Mouse (Mus musculus): ENCODE data around the gene Prickle1. TPM values are rescaled to one million over a fixed set of nuclear protein-coding genes. Genes with fewer than 3 reads are reported as not detected.
A peak's percentile ranks its signal among the peaks of the same experiment; 100 is the strongest.

Prickle1 gene
- polyA plus RNA-seq, 1 experiment from 2014 or later = 42.0 TPM

DNA sequence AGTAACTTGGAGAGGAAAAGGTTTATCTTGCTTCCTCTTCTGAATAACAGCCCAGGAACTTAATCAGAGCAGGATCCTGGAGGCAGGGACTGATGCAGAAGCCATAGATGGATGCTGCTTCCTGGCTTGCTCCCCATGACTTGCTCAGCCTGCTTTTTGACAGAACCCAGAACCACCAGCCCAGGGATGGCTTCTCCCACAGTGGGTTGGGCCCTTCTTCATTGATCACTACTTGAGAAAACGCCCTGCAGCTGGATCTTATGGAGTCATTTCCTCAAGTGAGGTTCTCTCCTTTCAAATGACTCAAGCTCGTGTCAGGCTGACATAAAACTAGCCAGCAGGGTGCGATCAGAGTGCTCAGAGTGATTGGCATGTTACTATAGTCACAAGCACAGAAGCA lies 19.3 kb upstream of the Prickle1 start:
- no peak overlapping the region for H3K9ac ChIP-seq
- no peak for ATAC-seq (ENCODE audit: insufficient number of reproducible peaks, low FRiP score, low TSS enrichment, low read depth)
- H3K4me3 ChIP-seq = no peak overlapping the region
- H3K27ac ChIP-seq = no peak overlapping the region
- H3K4me1 ChIP-seq = peaks cover 32% of the 10 kb centered on the region
- H3K27me3 ChIP-seq = no peaks in the 10 kb centered on the region
- H3K36me3 ChIP-seq = no peaks in the 10 kb centered on the region
- H3K9me3 ChIP-seq = 0 out of 2 replicates have a peak, but pooled peaks cover 2% of the 10 kb centered on the region
- WGBS = 77% methylated on average over 3 of the region's 3 CpGs
- no peak overlapping the region for H3K4me2 ChIP-seq

DNA sequence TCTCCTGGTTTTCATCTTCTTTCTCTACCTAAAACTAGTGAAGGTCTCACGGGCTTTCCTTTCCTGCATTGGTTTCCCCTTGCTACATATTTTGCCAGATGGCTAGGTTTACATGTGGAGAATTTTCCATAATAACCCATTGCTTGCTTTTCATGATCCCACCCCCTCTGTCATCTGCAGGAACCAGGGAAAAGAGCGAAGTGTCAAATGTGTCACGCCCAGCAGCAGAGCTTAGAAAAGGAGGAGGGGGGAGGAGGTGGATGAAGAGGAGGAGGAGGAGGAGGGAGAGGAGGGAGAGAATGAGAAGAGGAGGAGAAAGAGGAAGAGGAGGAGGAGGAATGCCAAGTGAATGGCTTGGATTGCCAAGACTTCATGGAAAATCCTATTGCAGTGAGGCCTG lies 17.9 kb upstream of the Prickle1 start:
- H3K4me2 ChIP-seq = no peak overlapping the region
- no peak overlapping the region for H3K9ac ChIP-seq
- peaks cover 23% of the 10 kb centered on the region for H3K4me1 ChIP-seq
- no peak overlapping the region for H3K4me3 ChIP-seq
- H3K36me3 ChIP-seq = no peaks in the 10 kb centered on the region
- 32% methylated on average over 3 of the region's 3 CpGs for WGBS
- no peaks in the 10 kb centered on the region for H3K27me3 ChIP-seq
- ATAC-seq (ENCODE audit: insufficient number of reproducible peaks, low FRiP score, low TSS enrichment, low read depth) = no peak
- 0 out of 2 replicates have a peak, but pooled peaks cover 2% of the 10 kb centered on the region for H3K9me3 ChIP-seq
- no peak overlapping the region for H3K27ac ChIP-seq

DNA sequence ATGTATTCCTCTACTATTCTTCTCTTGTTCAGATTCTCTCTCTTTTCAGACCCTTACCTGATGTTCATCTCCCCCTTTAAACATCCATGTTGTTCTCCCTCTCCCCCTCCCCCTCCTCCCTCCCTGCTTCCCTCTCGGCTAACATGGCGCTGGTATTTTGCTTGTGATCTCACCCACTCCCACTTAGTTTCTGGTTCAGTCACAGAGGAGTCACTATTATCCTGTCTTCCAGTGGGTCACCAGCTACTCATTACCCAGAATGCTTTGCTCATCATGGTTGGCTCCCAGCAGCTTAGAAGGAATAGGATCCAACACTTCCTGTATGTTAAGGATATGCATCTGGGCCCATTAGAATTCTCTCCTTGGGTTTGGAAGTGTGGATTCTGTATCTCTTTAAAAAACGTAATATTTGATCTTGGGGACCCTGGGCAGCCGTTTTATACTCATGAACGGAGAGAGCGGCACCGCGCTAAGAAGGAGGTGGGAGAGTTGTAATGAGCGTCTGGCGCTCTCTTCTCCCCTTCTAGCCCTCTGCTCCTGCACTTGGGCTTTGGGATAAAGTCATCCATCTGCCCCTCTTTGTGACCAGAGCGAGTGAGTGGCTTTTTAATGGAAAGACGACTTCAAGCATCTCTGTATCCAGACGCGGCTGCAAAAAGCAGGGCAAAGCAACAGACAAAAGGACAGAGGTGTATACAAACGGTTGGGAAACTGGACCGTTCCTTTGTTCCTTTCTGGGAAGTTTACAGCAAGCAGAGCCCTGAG lies 16.0 kb upstream of the Prickle1 start:
- ATAC-seq (ENCODE audit: insufficient number of reproducible peaks, low FRiP score, low TSS enrichment, low read depth) = no peak
- Histone ChIP-seq H3K9me3 (0 out of 2 replicates have a peak, but pooled peaks cover 2% of the 10 kb centered on the region), H3K9ac (no peak overlapping the region), H3K4me1 (peaks cover 15% of the 10 kb centered on the region), H3K27ac (no peak overlapping the region), H3K27me3 (no peaks in the 10 kb centered on the region), H3K4me3 (no peak overlapping the region), H3K36me3 (no peaks in the 10 kb centered on the region), H3K4me2 (no peak overlapping the region)
- 81% methylated on average over 16 of the region's 16 CpGs for WGBS

DNA sequence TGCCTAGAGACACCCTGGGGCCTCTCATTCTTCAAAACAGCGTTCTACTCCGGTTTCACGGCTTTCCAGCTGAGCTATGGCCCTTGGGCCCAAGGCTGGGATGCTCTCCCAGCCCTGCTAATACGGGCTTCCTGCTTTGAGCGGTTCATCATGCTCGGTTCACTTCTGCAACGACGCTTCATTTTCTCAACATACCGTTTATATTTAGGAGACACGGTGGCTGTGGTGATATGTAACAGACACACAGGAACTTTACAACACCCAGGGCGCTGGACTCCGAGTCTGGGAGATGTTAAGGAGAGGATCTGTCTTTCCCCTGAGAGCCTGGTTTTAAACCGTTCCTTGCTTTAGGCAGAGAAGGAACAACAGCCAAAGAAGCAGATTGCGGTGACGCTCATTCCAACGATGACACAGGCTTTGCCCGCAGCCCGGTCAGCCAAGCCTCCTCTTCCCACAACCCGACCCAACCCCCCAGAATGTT lies 15.1 kb upstream of the Prickle1 start:
- Histone ChIP-seq H3K27ac (peak overlapping the region; percentile 67), H3K9ac (no peak overlapping the region), H3K36me3 (no peaks in the 10 kb centered on the region), H3K4me2 (no peak overlapping the region), H3K27me3 (no peaks in the 10 kb centered on the region), H3K4me3 (no peak overlapping the region), H3K9me3 (0 out of 2 replicates have a peak, but pooled peaks cover 2% of the 10 kb centered on the region), H3K4me1 (peaks cover 15% of the 10 kb centered on the region)
- no peak for ATAC-seq (ENCODE audit: insufficient number of reproducible peaks, low FRiP score, low TSS enrichment, low read depth)
- 36% methylated on average over 19 of the region's 19 CpGs for WGBS

DNA sequence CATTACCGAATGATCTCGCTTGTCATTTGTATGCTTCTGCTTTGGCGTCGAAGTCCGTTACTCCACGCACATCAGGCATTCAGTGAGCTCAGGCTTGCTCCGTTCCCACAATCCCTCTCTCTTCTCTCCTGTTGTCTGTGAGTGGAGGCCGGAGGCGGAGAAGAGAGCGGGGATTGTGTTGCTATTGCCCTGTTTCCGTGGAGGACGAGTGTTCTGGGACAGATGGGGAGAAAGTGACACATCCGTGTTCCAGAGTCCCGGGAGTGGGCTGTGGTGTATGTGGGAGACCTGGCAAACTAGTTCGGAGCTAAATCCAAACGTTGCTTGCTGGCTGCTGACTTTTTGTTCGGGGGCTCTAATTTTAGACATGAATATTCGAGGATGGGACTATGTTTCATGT lies 14.6 kb upstream of the Prickle1 start:
- Histone ChIP-seq H3K9ac (no peak overlapping the region), H3K4me3 (no peak overlapping the region), H3K27me3 (no peaks in the 10 kb centered on the region), H3K27ac (peak overlapping the region; percentile 67), H3K4me2 (no peak overlapping the region), H3K9me3 (0 out of 2 replicates have a peak, but pooled peaks cover 2% of the 10 kb centered on the region), H3K36me3 (no peaks in the 10 kb centered on the region), H3K4me1 (peaks cover 15% of the 10 kb centered on the region)
- 63% methylated on average over 18 of the region's 18 CpGs for WGBS
- no peak for ATAC-seq (ENCODE audit: insufficient number of reproducible peaks, low FRiP score, low TSS enrichment, low read depth)

DNA sequence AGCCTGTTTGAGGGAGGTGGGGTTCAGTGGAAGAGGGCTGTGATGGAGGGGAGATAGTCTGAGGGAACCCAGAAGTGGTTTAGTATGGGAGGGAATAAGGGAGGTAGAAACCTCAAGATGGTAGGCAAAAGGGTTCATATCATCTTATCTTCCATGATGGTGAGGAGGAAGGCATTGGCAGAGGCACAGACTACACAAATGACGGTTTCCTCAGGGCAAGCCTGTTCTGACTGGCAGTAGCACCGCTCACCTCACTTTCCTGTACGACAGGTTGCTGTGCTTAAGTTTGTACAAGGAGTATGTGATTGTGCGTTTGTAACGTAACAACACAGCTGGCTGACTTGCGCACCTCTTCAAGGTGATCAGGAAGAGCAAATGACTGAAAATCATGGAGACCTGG lies 7.2 kb upstream of the Prickle1 start:
- Histone ChIP-seq H3K9me3 (no peaks in the 10 kb centered on the region), H3K27ac (no peak overlapping the region), H3K27me3 (no peaks in the 10 kb centered on the region), H3K4me3 (no peak overlapping the region), H3K9ac (no peak overlapping the region), H3K4me2 (no peak overlapping the region), H3K36me3 (no peaks in the 10 kb centered on the region), H3K4me1 (no peaks in the 10 kb centered on the region)
- no peak for ATAC-seq (ENCODE audit: insufficient number of reproducible peaks, low FRiP score, low TSS enrichment, low read depth)
- 81% methylated on average over 6 of the region's 6 CpGs for WGBS

DNA sequence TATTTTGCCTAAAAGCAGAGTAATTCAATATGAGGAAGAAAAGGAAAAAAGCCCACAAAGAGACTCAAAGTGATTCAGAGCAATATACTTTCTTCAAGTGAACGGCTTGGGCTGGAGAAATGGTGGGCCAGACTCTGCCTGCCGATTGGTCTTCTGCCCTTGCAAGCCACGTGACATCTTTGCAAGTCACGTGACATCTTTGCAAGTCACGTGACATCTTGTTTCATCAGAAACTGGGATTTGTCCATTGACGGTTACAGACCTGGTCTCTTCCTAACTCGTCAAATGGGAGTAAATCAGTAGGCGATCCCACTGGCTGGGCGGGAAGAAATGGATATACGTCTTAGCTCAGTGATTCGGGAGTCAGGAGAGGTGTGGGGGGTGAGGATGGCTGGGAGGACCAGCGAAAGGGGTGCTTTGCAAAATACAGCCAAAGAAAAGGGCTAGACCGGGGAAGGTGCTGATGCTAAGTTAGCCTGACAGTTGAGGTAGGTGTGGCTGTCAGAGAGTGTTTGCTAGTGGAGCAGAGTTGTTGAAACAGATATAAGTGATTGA lies 5.8 kb upstream of the Prickle1 start:
- Histone ChIP-seq H3K9me3 (no peaks in the 10 kb centered on the region), H3K27ac (no peak overlapping the region), H3K4me2 (no peak overlapping the region), H3K4me3 (no peak overlapping the region), H3K36me3 (no peaks in the 10 kb centered on the region), H3K9ac (no peak overlapping the region), H3K27me3 (no peaks in the 10 kb centered on the region), H3K4me1 (peaks cover 6% of the 10 kb centered on the region)
- WGBS = 92% methylated on average over 13 of the region's 13 CpGs
- no peak for ATAC-seq (ENCODE audit: insufficient number of reproducible peaks, low FRiP score, low TSS enrichment, low read depth)

DNA sequence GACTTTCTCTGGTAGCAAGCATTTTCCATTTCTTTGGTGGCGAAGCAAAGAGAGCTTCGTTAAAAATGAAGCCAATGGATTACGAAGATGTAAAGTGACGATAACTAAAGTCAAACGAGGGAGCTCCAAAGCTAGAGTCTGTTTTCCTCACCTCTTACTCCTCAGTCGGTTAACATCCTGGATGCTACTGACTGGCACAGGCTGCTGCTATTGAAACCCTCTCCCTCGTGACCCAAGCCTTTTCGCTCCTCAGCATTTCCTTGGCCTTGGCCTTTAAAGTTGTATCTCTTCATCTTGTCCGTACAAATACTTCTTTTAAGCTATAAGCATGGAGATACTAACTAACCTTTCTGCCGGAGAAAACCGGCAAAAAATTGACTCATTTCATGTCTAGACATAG lies 1.3 kb upstream of the Prickle1 start:
- Histone ChIP-seq H3K27me3 (no peaks in the 10 kb centered on the region), H3K4me1 (peaks cover 22% of the 10 kb centered on the region), H3K36me3 (no peaks in the 10 kb centered on the region), H3K4me3 (peak overlapping the region; percentile 94), H3K27ac (peak overlapping the region; percentile 98; the same call in 1 of the 2 replicates), H3K9ac (no peak overlapping the region), H3K4me2 (peak overlapping the region; percentile 86), H3K9me3 (no peaks in the 10 kb centered on the region)
- 53% methylated on average over 11 of the region's 11 CpGs for WGBS
- no peak for ATAC-seq (ENCODE audit: insufficient number of reproducible peaks, low FRiP score, low TSS enrichment, low read depth)

DNA sequence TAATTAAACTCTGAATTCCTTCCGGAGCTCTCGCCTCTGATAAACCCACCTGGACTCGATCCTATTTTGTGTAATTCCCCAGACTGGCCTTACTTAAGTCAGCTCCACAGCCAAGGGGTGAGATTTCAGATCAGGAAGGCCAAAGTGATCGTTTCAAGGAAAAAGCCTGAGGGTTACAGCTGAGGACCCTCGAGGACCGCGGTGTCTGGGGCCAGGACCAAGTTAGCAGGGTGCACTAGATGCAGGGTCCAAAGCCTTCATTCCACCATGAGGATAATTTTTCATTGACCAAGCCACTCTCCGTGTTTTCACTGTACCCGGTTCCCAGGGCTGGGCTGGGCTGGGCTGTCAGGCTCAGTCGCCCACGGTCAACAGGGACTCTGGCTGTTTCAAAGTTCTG lies 594 bp upstream of the Prickle1 start:
- Histone ChIP-seq H3K9ac (peak overlapping the region; percentile 95), H3K27me3 (no peaks in the 10 kb centered on the region), H3K36me3 (no peaks in the 10 kb centered on the region), H3K4me1 (peaks cover 29% of the 10 kb centered on the region), H3K9me3 (no peaks in the 10 kb centered on the region), H3K4me2 (peak overlapping the region; percentile 86), H3K4me3 (peak overlapping the region; percentile 94), H3K27ac (peak overlapping the region; percentile 98)
- under 1% methylated on average over 11 of the region's 11 CpGs for WGBS
- 0 out of 2 replicates have a peak, but pooled peaks have one; percentile 22 for ATAC-seq (ENCODE audit: insufficient number of reproducible peaks, low FRiP score, low TSS enrichment, low read depth)

DNA sequence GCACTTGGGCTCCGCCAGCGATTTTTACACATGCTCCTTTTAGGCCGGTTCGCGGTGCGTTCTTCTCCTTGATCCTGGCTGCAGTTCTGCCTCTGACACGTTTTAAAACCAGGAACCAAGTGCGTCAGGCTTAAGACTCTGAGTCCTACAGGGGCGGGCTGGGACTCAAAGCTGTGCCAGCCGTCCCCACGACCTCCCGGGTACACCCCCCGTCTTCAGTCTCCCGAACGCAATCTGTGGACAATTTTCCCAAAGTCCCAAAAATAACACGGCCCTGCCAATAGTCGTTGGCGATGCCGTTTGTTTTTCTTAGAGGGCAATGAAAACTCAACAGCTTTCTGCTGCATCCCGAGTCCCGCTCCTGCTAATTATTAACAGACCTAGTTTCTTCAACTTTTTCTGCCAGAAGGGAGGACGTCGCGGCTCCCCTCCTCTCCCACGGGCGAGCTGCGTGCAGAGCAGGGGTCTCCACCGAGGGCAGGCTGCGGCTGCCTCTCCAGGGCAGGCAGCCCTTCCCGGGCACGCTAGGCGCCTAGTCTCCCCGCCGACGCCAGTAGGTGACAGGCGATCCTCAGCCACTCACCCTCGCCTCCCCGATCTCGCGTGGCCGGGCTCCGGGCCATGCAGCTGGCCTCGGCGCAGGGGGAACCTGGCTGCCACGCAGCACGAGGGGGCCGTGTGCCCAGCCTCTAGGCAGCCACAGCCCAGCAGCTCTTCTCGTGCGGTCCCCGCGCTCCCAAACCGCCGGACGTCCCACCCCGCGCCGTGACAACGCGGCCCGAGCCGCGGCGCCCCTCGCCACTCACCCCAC lies 598 bp downstream of the Prickle1 start:
- peak overlapping the region; percentile 98 for H3K27ac ChIP-seq
- H3K36me3 ChIP-seq = no peaks in the 10 kb centered on the region
- peak overlapping the region; percentile 94 for H3K4me3 ChIP-seq
- 0% methylated on average over 63 of the region's 64 CpGs for WGBS
- peak; percentile 45 for ATAC-seq (ENCODE audit: insufficient number of reproducible peaks, low FRiP score, low TSS enrichment, low read depth)
- peaks cover 38% of the 10 kb centered on the region for H3K4me1 ChIP-seq
- no peaks in the 10 kb centered on the region for H3K9me3 ChIP-seq
- H3K27me3 ChIP-seq = no peaks in the 10 kb centered on the region
- peak overlapping the region; percentile 95 for H3K9ac ChIP-seq
- peak overlapping the region; percentile 86 for H3K4me2 ChIP-seq

DNA sequence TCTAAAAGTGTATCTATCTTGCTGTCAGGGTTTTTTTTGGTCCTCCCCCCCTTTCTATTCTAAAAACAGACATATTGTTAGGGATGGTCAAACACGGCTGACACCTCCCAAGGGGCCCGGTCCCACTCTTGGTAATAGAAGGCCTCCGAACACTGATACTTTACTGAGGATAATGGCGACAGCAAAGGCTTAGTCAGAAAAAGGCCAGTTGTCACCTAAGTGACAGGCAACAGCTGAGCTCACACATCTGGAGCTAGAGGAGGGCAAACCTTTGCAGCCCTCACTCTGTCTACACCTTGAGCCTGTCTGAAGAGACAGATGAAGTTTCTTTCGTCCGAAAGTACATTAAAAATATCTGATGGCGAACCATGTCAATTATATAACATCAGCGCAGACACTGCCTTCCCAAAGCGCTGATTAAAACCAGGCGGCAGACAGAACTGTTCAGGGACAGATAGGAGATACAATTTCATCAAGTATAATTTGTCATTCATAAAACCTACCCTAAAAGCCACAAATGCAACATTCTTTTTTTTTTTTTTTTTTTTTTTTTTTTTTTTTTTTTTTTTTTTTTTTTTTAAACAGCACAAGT lies 1.3 kb downstream of the Prickle1 start:
- peak overlapping the region; percentile 94 for H3K4me3 ChIP-seq

More for the DNA sequence above, 1.3 kb downstream of the Prickle1 start:
- H3K9ac ChIP-seq = peak overlapping the region; percentile 95
- WGBS = 10% methylated on average over 10 of the region's 10 CpGs
- peaks cover 45% of the 10 kb centered on the region for H3K4me1 ChIP-seq
- peak overlapping the region; percentile 98 for H3K27ac ChIP-seq
- H3K4me2 ChIP-seq = peak overlapping the region; percentile 86
- H3K27me3 ChIP-seq = no peaks in the 10 kb centered on the region
- no peaks in the 10 kb centered on the region for H3K36me3 ChIP-seq
- no peak for ATAC-seq (ENCODE audit: insufficient number of reproducible peaks, low FRiP score, low TSS enrichment, low read depth)
- H3K9me3 ChIP-seq = no peaks in the 10 kb centered on the region
